Comparison of ENCODE assay signal across 1 mouse cellular context in genomic region chr12:113098530-113099151, GRCm38 (mm10).
TF ChIP-seq lines count a peak whose summit lies in the region.

No protein-coding gene starts in this region.

TF ChIP-seq in MEL, 35 proteins besides CTCF, POLR2A, EP300 and RAD21:
- TF ChIP-seq JUND (IDR thresholded peaks at IDR 0.05; ENCODE audit: low read depth, low read length), result no peak
- TF ChIP-seq TBP (IDR thresholded peaks at IDR 0.05; ENCODE audit: low read depth, low read length), result 0 out of 2 replicates have a peak, but pooled peaks have one; percentile 43
TF ChIP-seq in MEL: peak in this region for 1.
